Mouse (Mus musculus) thymus, adult 2 months (tissue): ENCODE data around the gene Fbxl21.

Source experiments
- CTCF ChIP-seq: fragments of 200-500 bp; IDR thresholded peaks from 2 replicates; pipeline ENCODE4 v1.5.1; 2012; ENCODE audit warnings: mild to moderate bottlenecking, control low read depth, low read length, moderate library complexity, borderline replicate concordance; ENCODE audit not compliant: control insufficient read depth, poor library complexity, insufficient read depth; ENCODE audit errors: extremely low read depth
- POLR2A ChIP-seq: fragments of 200-500 bp; IDR thresholded peaks from 2 replicates; pipeline ENCODE4 v1.6.1; 2012; ENCODE audit warnings: mild to moderate bottlenecking, low read length, control low read depth, moderate library complexity; ENCODE audit not compliant: control insufficient read depth, poor library complexity, insufficient read depth; ENCODE audit errors: extremely low read depth

- TF ChIP-seq POLR2A (no peak), CTCF (no peak)
Observed at GRCm38 (mm10) chr13:56581961-56582434, 59.7 kb downstream of the Fbxl21 start.
